25 mouse cellular contexts compared by ENCODE assay signal in genomic region chr11:72423686-72424085, GRCm38 (mm10). TPM values are rescaled to one million over a fixed set of nuclear protein-coding genes. Genes with fewer than 3 reads are reported as not detected.
"Had no signal": no experiment of that assay in that cellular context is flagged by ENCODE, and none has a peak within 500 bp of the region (broad histone marks: within the 10 kb centered on the region; RNA-seq: fewer than 3 reads in every experiment).

No protein-coding gene starts in this region.

- DNase-seq: kidney, adult 9 months; kidney, postnatal 14 days; layer of hippocampus, adult 9-11 months; layer of hippocampus, postnatal 36 days; left cerebral cortex, postnatal 4 days; liver, postnatal 0 days; lung, postnatal 10 days; lung, postnatal 36 days; right cerebral cortex, postnatal 4 days; thymus, adult 2 months; thymus, postnatal 14 days had no signal

- H3K4me3 ChIP-seq: layer of hippocampus, adult 2 months; left cerebral cortex, adult 2 months; limb, embryonic 12.5 days; limb, embryonic 15.5 days; lung, embryonic 15.5 days; megakaryocyte, embryonic 14.5 days; midbrain, embryonic 10.5 days; midbrain, embryonic 13.5 days had no signal

- H3K36me3 ChIP-seq: limb, embryonic 12.5 days; limb, embryonic 15.5 days; lung, embryonic 15.5 days; midbrain, embryonic 10.5 days; midbrain, embryonic 13.5 days had no signal

- H3K27me3 ChIP-seq: limb, embryonic 12.5 days; limb, embryonic 15.5 days; lung, embryonic 15.5 days; midbrain, embryonic 13.5 days had no signal

RNA-seq across cellular contexts. Expression of gene Ggt6, which starts 11.6 kb away (rescaled TPM):
- total RNA-seq: layer of hippocampus, adult 2 months; layer of hippocampus, postnatal 36 days; left cerebral cortex, postnatal 14 days; left cerebral cortex, postnatal 4 days; monocyte, adult 5-6 weeks had no signal
- polyA plus RNA-seq: liver, embryonic 11.5 days; midbrain, embryonic 10.5 days; midbrain, embryonic 13.5 days; midbrain, embryonic 16.5 days; neural tube, embryonic 11.5 days; neural tube, embryonic 14.5 days had no signal

RNA-seq across cellular contexts. Expression of gene Smtnl2, which starts 12.2 kb away (rescaled TPM):
- total RNA-seq: monocyte, adult 5-6 weeks had no signal
